Mouse (Mus musculus) heart, postnatal 36 days (tissue): ENCODE data around the gene Ap3d1. TPM values are rescaled to one million over a fixed set of nuclear protein-coding genes. Genes with fewer than 3 reads are reported as not detected.
A peak's percentile ranks its signal among the peaks of the same experiment; 100 is the strongest.

Experiments
- DNase-seq, 2 experiments: peaks; one replicate each; pipeline ENCODE4 v3.0.0; 2021 to 2022
- intact Hi-C: fragments of 180-260 bp; cut with DNase I; formaldehyde crosslinking; loops from one replicate; pipeline ENCODE4 v1.15.1; 2025
- total RNA-seq, 2 experiments: library from RNA; stranded (reverse); gene quantifications; 2 replicates each; pipeline ENCODE4 v1.2.3; 2021

The Ap3d1 gene
- total RNA-seq, 2 experiments from 2014 or later = 35.1 to 43.5 TPM

DNA sequence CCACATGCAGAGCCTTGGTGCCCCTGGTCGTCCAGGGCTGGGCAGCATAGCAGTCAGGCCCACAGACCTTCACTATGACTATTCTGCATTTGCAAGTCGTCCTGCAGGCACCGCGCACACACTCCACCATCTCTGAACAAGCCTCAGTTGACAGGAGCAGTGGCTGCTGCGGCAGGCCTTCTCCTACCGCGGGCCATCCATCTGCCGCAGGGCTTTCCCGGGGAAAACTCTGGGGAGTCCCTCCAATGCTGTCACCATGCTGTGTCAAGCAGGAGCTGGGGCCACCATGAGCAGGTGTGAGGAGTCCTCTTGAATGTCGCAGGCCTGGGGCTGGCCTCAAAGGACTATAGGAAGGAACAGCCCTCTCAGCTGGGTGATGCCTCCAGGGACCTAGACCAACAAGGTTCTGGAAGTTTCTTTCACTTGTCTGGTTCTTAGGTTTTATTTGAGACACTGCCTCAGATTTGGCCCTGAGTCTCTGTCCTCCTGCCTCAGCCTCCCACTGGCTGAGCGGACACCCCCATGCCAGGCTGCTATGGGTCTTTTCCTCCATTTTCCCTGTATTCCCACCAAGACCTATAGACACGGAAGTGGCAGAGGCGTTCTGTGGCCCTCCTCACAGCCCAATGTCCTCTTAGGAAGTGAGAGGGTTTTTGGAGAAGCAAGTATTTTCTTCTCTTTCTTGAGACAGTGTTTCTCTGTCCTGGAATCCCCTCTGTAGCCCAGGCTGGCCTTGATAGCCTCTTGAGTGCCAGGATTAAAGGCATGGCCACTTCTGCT lies 47.7 kb downstream of the Ap3d1 start:
- DNase-seq = no peak
- intact Hi-C loops = loop anchor here (10.0 kb wide), 1 partner anchor 700 kb away; the partner anchor contains the start of gene Abca7

GRCm38 (mm10) chr10:80693401-80694045 lies 48.5 kb downstream of the Ap3d1 start:
- intact Hi-C loops = loop anchor here (10.0 kb wide), 1 partner anchor 699 kb away; the partner anchor contains the start of gene Abca7
- DNase-seq = no peak

GRCm38 (mm10) chr10:80692249-80693165 lies 49.6 kb downstream of the Ap3d1 start:
- DNase-seq = peak in 1 of 2 experiments; percentile 28
- intact Hi-C loops = loop anchor here (10.0 kb wide), 1 partner anchor 698 kb away; the partner anchor contains the start of gene Abca7

GRCm38 (mm10) chr10:80687850-80688249 lies 54.2 kb downstream of the Ap3d1 start:
- intact Hi-C loops = loop anchor here (1.0 kb wide), 1 partner anchor 122 kb away; no protein-coding TSS in a partner anchor
- peak; percentile 68 to 74 for DNase-seq

DNA sequence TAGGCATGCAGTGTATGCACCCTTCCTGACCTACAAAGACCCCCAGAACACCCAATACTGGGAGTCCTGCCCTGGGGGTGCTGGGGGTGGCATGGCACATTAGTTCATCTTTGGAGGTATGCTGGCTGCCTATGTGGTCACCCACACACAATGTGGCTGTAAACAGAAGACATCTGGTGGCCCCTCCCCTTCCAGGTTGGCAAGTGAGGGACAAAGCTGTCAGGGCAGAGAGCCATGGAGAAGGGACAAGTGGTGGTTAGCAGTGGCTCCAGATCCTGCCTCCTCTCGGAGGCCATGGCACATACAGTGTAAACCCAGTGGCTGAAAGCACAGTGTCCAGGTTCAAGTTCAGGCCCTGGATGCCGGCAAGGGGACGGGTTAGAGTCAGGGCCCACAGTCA lies 55.4 kb downstream of the Ap3d1 start:
- no peak for DNase-seq
- intact Hi-C loops = no loop called here

GRCm38 (mm10) chr10:80684984-80685383 lies 57.1 kb downstream of the Ap3d1 start:
- intact Hi-C loops = loop anchor here (1.0 to 2.0 kb wide), 2 partner anchors 26 to 74 kb away; no protein-coding TSS in a partner anchor
- DNase-seq = no peak

GRCm38 (mm10) chr10:80684214-80684613 lies 57.9 kb downstream of the Ap3d1 start:
- DNase-seq = peak; percentile 69 to 72
- intact Hi-C loops = loop anchor here (1.0 to 2.0 kb wide), 2 partner anchors 25 to 73 kb away; no protein-coding TSS in a partner anchor

DNA sequence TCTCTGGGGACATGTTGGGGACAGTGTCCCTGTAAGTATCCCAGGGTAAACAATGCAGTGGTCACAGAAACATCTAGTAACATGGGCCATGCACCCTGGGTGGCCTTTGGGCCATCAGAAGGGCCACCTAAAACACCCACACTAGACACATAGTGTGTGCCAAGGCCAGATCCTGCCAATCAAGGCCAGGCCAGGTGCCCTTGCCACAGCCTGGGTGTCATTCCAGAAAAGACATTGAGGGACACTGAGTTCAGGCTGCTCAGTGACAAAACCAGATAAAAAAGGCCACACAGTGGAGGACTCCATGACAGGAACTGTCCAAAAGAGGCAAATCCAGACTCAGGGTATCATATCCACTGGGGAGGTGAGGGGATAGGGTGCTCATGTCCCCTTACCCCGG lies 58.4 kb downstream of the Ap3d1 start:
- intact Hi-C loops = loop anchor here (1.0 to 2.0 kb wide), 2 partner anchors 24 to 73 kb away; no protein-coding TSS in a partner anchor
- no peak for DNase-seq

- intact Hi-C loops = no loop called here
- no peak for DNase-seq
Measured at GRCm38 (mm10) chr10:80682003-80682402, 60.1 kb downstream of the Ap3d1 start.

- intact Hi-C loops = loop anchor here (2.0 kb wide), 1 partner anchor 21 kb away; the partner anchor contains the start of gene Mob3a
- DNase-seq = no peak
Measured at GRCm38 (mm10) chr10:80680260-80680696, 61.8 kb downstream of the Ap3d1 start.

DNA sequence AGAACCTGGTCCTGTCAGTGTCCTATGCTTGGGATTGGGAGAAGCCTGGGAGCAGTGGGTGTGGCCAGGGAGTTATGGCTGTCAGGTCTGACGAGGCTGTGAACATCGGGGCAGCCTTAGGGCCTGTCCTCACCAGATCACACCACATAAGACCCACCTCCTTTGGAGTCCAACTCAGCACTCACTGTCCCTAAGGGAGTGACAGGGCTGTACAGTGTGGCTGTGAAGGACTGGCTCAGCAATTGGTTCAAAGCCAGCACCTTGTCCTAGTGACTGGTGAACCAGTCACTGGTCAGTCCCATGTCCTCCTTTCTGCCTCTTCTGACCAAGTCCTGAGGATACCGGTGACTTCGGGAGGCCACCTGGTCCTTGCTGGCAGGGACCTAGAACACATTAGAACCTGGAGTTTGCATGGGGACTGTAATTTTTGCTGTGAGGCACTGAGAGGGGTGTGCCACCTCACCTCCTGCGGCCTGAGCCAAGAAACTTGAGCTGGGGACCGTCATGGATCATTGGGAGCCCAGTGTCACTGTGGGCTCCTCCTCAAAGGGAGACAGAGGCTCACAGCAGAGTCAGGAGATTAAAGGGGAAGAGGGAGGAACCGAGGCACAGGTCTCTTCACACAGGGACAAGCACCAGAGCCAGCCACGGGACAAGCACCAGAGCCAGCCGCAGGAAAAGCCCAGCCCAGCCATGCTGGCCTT lies 62.4 kb downstream of the Ap3d1 start:
- no peak for DNase-seq
- intact Hi-C loops = loop anchor here (2.0 kb wide), 2 partner anchors 15 to 21 kb away; partner anchors contain the start of gene Mob3a

DNA sequence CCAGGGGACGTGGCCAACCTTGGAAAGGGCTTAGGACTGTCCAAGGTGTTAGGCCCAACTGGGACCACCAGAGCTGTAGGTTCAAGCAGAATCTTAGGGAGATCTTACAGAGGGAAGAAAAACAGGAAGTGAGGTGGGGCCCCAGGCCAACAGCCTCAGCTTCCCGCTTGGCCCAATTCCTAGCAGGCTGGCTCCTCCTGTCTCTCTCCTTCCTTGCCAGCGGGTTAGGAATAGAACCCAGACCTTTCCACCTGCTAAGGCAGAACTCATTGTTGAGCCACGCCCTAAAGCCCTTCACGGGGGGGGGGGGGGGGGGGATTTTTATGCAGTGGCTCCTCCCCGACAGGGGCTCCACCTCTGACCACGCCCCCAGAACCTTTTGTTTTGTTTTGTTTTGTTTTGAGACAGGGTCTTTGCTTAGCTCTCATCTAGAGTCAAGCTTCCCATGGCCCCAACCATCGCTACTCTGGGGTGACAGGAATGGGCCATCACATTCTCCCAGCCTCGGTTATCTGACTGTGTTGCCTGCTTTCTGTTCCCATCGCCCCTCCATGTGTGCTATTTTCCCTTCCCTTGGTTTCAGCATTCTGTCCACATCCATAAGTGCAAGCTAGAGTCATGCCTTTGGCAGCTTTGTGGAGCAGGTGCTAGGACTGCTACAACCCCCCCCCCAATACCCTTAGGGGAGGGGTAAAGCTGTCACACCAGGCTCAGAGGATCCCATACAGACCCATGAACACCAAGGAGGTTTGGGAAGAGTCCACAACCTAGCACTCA lies 63.3 kb downstream of the Ap3d1 start:
- no peak for DNase-seq
- intact Hi-C loops = loop anchor here (2.0 kb wide), 1 partner anchor 14 kb away; no protein-coding TSS in a partner anchor

- DNase-seq = peak; percentile 92
- intact Hi-C loops = loop anchor here (2.0 kb wide), 1 partner anchor 13 kb away; no protein-coding TSS in a partner anchor
Measured at GRCm38 (mm10) chr10:80677942-80678436, 64.1 kb downstream of the Ap3d1 start, which contains the start of gene Mknk2. Gene Mknk2 (minus strand): TSS chr10:80678112.

DNA sequence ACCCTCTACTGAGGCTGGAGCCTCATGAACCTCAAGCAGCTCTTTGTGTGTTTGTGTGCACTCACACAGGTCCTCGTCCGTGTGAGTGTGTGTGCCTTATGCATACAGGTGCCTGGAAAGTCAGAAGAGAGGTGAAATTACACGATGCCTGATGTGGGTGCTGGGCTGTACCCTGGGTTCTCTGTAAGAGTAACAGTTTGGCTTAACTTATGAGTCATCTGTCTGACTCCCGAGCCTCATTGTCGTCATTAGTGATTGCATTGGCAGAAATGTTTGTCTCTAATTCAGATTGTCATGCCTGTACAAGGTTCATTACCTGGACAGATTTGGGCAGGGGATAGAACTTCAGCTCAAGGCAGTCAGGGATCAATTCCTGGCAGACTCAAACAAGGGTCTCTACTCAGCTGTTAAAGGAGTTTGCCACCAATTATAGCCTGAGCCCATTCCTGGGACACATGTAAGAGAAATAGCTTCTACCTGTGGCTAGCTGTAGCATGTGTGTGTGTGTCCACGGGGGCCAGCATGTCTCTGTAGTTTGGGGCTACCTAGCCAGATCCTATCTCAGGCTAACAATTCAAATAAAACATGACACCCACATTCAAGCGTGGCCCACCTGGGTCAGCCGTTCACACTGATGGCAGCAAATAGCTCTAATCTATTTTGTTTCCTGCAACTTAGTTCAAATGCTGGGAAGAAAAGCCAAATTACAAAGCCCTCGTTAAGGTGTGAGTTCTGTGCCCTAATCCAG lies 64.8 kb downstream of the Ap3d1 start:
- intact Hi-C loops = no loop called here
- no peak for DNase-seq

- DNase-seq = peak; percentile 99
- intact Hi-C loops = no loop called here
Measured at GRCm38 (mm10) chr10:80676198-80676928, 65.7 kb downstream of the Ap3d1 start.

- no peak for DNase-seq
- intact Hi-C loops = no loop called here
Measured at GRCm38 (mm10) chr10:80675405-80676197, 66.5 kb downstream of the Ap3d1 start.
